Mouse (Mus musculus): ENCODE data around the gene Dmrtc1c2.
"Not testable (repeated sequence)": the region's sequence is repeated elsewhere in the genome, so short reads cannot be mapped to it uniquely, and the experiment has no call there.

Gene Dmrtc1c2

DNA sequence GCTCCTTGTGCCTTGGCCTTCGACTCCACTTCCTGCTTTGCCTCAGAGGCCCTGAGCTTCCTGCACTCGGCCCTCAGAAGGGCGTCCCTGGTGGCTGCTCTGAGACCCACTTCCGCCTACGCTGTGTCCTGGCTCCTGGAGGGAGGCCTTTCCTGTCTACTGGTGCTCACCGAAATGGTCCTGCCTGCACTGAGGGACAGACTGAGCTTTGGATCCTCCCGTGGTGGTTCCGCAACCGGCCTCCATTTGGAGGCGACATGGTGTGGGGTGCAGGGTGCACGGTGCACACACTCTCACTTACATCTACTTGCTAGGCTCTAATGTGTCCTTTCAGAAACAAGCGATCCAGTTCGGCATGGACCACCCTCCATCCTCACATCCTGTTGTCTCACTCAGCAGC, at the start of gene Dmrtc1c2:
Gene Dmrtc1c2, minus strand, starts transcription at position 101 of the 400 bp plus-strand sequence.
- DNase-seq (ENCODE audit: low read depth, low spot score) = not testable (repeated sequence)

DNA sequence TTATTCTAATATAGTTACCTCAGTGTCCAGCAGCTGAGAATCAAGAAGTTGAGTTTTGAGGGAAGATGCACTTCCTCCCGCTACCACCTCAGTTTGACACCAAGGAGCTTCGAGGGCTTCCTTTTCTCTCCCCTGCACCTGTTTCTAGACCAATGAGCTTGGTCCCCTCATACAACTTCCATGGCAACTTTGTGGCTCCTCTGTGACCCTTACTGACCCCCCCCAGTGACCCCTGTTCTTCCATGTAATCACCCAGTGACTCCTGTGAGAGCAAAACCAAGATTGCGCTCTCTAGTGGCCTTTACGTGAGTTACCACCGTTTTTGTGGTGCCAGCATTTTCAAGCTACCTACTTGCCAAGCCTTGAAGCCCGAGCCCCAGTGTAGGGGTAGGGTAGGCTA, 13.5 kb upstream of the Dmrtc1c2 start, which contains the start of gene 1700031F05Rik:
Gene 1700031F05Rik, minus strand, starts transcription at position 101 of the 400 bp plus-strand sequence.
- DNase-seq (ENCODE audit: low read depth, low spot score) = no peak

DNA sequence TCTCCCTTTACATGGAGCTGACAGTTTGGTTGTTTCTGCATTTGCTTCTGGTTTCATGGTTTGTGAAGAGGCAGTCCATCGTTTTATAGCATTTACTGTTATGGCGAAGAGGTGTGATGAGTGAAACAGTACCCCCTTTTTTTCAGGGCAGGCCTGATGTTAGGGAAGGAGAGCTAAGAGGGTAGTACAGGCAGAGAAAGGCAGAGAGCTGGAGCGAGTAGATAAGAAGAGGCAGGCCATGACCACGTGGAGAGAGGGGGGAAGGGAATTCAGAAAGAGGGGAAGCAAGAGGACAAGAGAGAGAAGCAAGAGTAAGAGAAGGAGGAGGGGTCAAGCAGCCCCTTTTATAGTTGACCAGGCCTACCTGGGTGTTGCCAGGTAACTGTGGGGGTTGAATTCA, 42.1 kb downstream of the Dmrtc1c2 start:
- no peak for DNase-seq (ENCODE audit: low read depth, low spot score)

DNA sequence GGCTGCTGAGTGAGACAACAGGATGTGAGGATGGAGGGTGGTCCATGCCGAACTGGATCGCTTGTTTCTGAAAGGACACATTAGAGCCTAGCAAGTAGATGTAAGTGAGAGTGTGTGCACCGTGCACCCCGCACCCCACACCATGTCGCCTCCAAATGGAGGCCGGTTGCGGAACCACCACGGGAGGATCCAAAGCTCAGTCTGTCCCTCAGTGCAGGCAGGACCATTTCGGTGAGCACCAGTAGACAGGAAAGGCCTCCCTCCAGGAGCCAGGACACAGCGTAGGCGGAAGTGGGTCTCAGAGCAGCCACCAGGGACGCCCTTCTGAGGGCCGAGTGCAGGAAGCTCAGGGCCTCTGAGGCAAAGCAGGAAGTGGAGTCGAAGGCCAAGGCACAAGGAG, 51.8 kb downstream of the Dmrtc1c2 start, which contains the start of gene Dmrtc1c1:
Gene Dmrtc1c1, plus strand, starts transcription at position 301 of the 400 bp plus-strand sequence.
- not testable (repeated sequence) for DNase-seq (ENCODE audit: low read depth, low spot score)
